Mouse (Mus musculus) liver, embryonic 14.5 days (tissue): ENCODE measurements at regions not wholly inside any gene's neighbourhood (a gene's known extent, or its start where the extent isn't known, plus 50 kb on each side); places are given as distances from the start of the nearest gene placed in this dataset.

Experiments used
- CTCF ChIP-seq: IDR thresholded peaks from 2 replicates; pipeline ENCODE4 v1.5.1; 2016; ENCODE audit warnings: antibody characterized with exemption, low read depth, control low read depth
- EP300 ChIP-seq: IDR thresholded peaks from 2 replicates; pipeline ENCODE4 v1.6.1; 2016; ENCODE audit warnings: antibody characterized with exemption, low read depth

DNA sequence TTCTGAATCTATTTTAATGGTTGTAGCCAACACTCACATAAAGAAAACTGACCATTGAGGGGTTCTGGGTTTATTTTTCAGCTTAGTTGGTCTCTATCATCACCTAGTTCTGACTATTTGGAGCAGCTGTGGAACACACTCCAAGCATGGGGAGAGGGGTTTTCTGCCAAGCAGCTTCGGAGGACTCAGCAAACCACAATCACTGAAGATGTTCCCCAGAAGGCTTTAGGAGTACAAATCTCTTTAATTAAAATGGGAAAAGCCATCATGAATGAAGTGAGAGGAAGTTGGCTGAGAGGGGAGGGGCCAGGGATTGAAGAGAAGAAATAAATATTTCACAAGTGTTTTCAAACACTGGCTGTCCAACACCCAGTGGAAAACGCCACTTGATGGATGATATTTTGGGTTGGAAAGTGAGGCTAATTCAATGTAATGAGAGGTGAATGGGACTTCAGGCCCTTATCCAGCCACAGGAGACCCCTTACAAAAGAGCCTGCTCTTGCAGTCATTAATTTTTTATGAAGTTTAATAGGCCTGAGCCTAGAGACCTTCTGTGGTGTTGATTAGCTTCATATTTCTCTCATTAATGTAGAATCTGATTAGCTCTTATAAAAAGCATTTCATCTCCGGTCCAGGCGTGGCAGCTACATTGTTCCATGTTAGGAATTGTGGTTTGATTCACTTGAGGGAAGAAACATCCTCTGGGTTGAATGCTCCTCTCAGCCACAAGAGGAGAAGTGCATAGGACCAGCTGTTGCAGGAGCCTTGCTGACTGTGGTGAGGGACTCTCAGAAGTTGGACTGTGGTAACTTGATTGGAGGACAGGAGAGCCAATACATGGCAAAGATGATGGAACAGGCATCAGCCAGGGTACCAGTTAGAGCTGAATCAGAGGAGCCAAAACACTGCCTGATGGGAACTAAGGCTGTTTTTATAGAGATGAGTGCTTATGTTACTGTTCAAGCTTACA, 598.1 kb upstream of the Camk1g start:
- TF ChIP-seq CTCF (no peak), EP300 (no peak)
